Mouse (Mus musculus): ENCODE results near the gene Ap1g2.

The Ap1g2 gene

GRCm38 (mm10) chr14:55113351-55113974 lies 7.1 kb upstream of the Ap1g2 start:
- DNase-seq (ENCODE audit: low read depth), result no peak

GRCm38 (mm10) chr14:55111720-55112119 lies 5.3 kb upstream of the Ap1g2 start:
- DNase-seq (ENCODE audit: low read depth), result no peak

GRCm38 (mm10) chr14:55110076-55110475 lies 3.7 kb upstream of the Ap1g2 start:
- no peak for DNase-seq (ENCODE audit: low read depth)

- no peak for DNase-seq (ENCODE audit: low read depth)
These were observed 2.9 kb upstream of the Ap1g2 start for GRCm38 (mm10) chr14:55109048-55109873.

- no peak for DNase-seq (ENCODE audit: low read depth)
These were observed 1.9 kb upstream of the Ap1g2 start for GRCm38 (mm10) chr14:55108202-55108870.

- DNase-seq (ENCODE audit: low read depth), result no peak
These were observed 597 bp upstream of the Ap1g2 start for GRCm38 (mm10) chr14:55106990-55107389.

GRCm38 (mm10) chr14:55105386-55105785 lies 1.0 kb downstream of the Ap1g2 start:
- DNase-seq (ENCODE audit: low read depth), result peak; percentile 82

- no peak for DNase-seq (ENCODE audit: low read depth)
These were observed 2.0 kb downstream of the Ap1g2 start for GRCm38 (mm10) chr14:55104365-55104764.

GRCm38 (mm10) chr14:55102253-55102785 lies 4.1 kb downstream of the Ap1g2 start:
- DNase-seq (ENCODE audit: low read depth), result no peak

GRCm38 (mm10) chr14:55101592-55101991 lies 4.8 kb downstream of the Ap1g2 start:
- peak; percentile 74 for DNase-seq (ENCODE audit: low read depth)

- peak; percentile 79 for DNase-seq (ENCODE audit: low read depth)
These were observed 8.3 kb downstream of the Ap1g2 start for GRCm38 (mm10) chr14:55098067-55098466.

GRCm38 (mm10) chr14:55097646-55098045 lies 8.7 kb downstream of the Ap1g2 start:
- no peak for DNase-seq (ENCODE audit: low read depth)

- DNase-seq (ENCODE audit: low read depth), result no peak
These were observed 9.8 kb downstream of the Ap1g2 start for GRCm38 (mm10) chr14:55096573-55097087.

- peak; percentile 60 for DNase-seq (ENCODE audit: low read depth)
These were observed 10.7 kb downstream of the Ap1g2 start for GRCm38 (mm10) chr14:55095671-55096070.

GRCm38 (mm10) chr14:55095263-55095662 lies 11.1 kb downstream of the Ap1g2 start:
- no peak for DNase-seq (ENCODE audit: low read depth)

GRCm38 (mm10) chr14:55094704-55095231 lies 11.6 kb downstream of the Ap1g2 start, which contains the start of gene Thtpa:
Gene Thtpa, plus strand, starts transcription at chr14:55094784.
- peak; percentile 85 for DNase-seq (ENCODE audit: low read depth)

GRCm38 (mm10) chr14:55093927-55094326 lies 12.5 kb downstream of the Ap1g2 start:
- DNase-seq (ENCODE audit: low read depth), result peak; percentile 79

- DNase-seq (ENCODE audit: low read depth), result peak; percentile 91
These were observed 14.3 kb downstream of the Ap1g2 start, which contains the start of gene Zfhx2 for GRCm38 (mm10) chr14:55092011-55092577. Gene Zfhx2, minus strand, starts transcription at chr14:55092324.

- DNase-seq (ENCODE audit: low read depth), result no peak
These were observed 15.1 kb downstream of the Ap1g2 start for GRCm38 (mm10) chr14:55091209-55091865.

GRCm38 (mm10) chr14:55089199-55089947 lies 17.0 kb downstream of the Ap1g2 start:
- DNase-seq (ENCODE audit: low read depth), result peak; percentile 11

All from 416B (cell line).